Mouse (Mus musculus): ENCODE results near the gene Tyw1.
A peak's percentile ranks its signal among the peaks of the same experiment; 100 is the strongest.
"Not testable (repeated sequence)": the region's sequence is repeated elsewhere in the genome, so short reads cannot be mapped to it uniquely, and the experiment has no call there.

Gene Tyw1

DNA sequence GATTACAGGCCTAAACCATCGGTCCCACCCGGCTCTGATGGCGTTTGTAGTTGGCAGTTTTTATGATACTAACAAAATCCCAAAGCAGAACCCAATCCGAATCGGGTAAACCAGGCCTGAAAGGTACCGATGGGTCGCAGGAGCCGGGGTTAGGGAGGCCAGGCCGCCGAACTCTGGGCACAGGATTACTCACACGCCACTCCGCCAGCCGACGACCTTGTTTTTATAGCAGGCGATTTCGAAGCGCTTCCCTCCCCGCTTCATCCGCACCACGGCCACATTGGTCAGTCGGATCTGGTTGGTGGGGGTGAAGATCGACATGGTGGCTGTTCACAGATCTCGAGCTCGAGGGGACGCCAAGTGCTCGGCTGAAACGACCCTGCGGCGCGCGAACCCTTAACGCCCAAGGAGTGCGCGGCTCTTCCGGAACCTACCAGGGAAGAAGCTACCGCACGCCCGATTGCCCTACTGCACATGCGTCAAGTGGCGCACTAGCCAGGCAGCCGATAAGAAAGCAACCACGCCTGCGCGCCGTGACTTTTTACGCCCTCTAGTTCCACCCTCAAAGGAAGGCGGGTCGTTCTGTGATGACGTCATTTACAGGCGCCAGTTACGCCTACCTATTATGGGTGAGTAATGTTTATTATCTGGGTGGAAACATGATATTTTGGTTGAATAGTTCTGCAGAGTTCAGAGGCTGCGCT is at the start of gene Tyw1, which contains the start of gene Sbds:
Tyw1 (plus strand) TSS at position 603 of the 704 bp plus-strand sequence.
Sbds (minus strand) TSS at position 514 of the 704 bp plus-strand sequence.
- peak; percentile 99 for DNase-seq

DNA sequence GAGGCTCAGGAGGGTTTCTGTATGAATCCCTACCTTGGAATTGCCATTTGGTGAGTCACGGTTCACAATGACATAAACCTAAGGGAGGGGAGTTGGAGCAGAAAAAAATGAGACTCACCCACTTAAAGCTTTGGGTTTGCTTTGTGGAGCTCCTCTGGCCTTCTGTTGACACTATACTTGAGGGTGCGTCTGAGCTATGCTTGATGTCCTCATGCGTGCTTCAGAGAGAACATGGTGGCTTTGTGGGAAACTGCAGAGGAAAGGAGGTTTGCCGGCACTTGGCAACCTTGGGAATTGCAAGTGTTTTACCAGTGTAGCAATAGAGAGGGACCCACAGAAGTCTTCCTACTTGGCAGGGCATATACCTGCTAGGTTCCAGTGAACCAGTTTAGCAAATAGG is 48.1 kb upstream of the Tyw1 start:
- DNase-seq, result no peak

DNA sequence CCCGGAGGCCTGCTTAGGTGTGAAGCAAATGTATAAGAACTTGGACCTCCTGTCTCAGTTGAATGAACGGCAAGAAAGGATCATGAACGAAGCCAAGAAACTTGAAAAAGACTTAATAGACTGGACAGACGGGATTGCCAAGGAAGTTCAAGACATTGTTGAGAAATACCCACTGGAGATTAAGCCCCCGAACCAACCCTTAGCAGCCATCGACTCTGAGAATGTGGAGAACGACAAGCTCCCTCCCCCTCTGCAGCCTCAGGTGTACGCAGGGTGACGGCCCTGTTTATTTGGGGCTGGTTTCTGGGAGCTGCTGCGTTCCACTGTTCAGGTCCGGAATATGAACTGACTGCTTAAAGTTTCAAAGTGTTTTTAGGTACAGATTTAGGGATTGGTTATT is 42.5 kb upstream of the Tyw1 start:
- DNase-seq, result no peak

DNA sequence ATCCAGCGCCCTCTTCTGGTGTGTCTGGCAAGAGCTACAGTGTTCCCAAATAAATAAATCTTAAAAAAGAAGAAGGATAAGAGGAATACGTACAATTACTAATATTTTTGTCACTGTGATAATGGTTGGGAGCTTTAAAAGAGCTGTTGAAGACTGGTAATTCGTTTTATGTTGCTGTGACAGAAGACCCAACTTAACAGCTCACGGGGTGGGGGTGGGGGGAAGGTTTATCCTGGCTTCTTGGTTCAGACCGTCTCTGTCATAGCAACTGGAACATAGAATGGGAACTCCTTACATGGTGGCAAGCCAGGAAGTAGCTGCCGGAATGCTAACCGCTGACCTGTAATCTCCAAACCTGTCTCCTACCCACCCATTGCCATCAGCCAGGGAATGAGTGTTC is 38.6 kb upstream of the Tyw1 start, which contains the start of gene Tmem248:
Tmem248 (plus strand) TSS at position 301 of the 400 bp plus-strand sequence.
- DNase-seq, result no peak

DNA sequence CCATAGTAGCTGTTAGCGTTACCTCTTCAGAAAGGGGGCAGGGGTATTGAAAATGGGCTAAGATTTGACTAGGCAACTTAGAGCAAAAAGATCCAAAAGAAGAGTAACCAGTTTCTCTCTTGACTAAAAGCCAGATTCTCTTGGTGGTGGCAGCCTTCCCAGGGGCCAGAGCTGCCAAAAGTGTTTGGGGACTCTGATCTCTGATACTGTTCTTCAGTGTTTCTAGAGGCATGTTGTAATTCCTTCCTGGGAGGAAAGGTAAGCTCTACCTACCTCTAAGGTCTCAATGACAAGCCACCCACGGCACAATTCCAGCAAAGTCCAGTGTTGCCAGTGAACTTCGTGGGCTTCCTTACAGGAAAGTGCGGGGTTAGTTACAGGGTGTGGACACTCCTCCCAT is 38.0 kb upstream of the Tyw1 start:
- DNase-seq, result no peak

DNA sequence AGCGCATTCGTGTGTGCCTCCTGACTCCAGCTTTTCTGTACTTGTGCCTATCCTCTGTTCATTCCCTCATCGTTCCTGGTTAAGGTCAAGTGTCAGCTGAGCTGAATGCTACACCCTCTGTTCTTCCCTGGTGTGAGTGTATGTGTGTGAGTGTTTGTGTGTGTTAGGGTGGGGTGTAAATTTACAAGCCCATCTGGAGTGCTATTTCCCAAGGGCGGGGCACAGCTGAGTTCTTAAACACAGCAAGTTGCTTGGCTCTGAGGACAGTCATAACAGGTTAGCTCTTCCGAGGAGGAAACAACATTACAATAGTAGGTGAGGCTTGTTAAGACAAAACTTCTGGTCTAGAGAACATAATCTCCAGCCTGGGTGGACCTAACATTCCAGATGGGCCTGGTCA is 37.1 kb upstream of the Tyw1 start:
- no peak for DNase-seq

DNA sequence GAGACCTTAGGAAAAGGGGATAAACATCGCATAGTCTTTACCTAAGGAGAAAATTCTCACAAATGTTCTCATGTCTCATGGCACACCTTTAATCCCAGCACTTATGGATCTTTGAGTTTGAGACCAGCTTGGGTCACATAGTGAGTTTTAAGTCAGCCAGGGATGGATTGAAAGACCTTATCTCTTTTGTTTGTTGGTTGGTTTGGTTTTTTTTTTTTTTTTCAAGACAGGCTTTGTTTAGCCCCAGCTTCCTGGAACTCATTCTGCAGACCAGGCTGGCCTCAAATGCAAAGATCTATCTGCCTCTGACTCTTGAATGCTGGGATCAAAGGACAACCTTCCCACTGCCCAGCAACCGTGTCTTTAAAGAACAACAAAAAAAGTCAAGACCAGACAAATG is 34.1 kb upstream of the Tyw1 start:
- no peak for DNase-seq

DNA sequence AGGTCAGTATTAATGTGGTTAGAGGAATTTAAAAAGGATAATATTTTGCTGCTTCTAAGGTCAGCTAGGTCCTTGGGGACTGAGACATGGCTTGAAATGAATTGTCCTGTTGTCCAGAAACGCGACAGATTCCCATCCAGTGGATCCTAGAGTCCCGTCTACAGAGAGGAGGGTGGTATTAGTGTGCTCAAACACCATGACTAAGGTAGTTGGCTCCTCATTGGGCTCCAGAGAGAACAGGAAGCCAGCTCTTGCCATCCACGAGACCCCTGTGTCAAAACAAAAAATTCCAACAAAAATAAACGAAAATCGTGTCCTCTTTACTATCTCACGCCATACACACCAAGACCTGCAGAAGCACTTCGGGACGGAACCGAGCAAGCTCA is 33.7 kb upstream of the Tyw1 start:
- no peak for DNase-seq

DNA sequence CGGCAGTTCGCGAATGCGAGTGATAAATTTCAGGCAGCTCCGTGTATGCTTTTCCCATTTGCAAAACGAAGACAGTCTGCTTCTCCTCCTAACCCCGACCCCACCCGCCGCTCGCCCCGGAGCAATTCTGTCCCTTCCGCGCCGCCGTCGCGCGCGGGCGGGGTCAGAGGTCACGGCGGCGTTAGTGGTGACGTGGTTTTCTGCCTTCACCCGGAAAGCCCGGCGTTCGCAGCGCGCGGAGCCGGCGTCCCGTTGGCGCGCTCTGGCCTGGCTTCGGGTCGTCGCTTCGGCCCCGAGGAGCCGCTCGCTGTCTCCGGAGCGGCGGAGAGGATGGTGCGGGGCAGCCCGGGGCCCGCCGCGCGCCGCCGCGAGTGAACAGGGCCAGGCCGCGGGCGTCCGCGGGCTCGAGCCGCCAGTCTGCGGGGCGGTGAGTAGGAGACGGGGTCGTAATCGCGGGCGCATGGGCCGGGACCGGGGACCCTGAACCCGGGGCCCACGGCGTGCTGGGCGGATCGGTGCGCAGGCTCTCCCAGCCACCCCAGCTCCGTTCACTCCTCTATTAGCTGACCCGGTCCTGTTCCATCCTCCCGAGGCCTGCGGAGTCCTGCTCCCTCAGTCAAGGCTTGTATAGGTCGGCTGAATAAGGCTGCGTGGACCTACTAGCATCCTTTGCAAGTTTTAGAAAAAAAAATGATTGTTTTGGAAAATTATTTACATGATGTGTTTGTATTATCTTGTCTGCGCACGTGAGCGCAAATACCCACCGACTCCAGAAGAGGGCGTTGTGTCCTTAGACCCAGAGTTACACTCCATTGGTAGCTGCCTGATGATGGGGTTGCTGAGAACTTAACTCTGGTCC is 33.0 kb upstream of the Tyw1 start:
- DNase-seq, result peak; percentile 93

DNA sequence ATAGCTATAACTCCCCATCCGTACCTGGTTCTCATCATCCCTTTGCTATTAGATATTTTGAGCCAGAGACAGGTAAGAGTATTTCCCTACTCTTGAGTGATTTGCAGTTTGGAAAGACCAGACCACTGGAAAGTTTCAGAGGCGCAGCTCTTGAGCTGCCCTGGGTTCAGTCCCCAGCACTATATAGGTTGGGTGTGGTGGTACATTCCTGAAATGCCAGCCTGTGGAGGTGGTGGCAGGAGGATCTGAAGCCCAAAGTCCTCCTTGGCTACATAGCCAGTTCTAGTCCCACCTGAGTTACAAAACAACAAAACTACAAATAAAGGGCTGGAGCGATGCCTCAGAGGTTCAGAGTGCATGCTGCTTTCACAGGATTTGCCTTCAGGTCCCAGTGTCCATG is 28.6 kb upstream of the Tyw1 start:
- no peak for DNase-seq

DNA sequence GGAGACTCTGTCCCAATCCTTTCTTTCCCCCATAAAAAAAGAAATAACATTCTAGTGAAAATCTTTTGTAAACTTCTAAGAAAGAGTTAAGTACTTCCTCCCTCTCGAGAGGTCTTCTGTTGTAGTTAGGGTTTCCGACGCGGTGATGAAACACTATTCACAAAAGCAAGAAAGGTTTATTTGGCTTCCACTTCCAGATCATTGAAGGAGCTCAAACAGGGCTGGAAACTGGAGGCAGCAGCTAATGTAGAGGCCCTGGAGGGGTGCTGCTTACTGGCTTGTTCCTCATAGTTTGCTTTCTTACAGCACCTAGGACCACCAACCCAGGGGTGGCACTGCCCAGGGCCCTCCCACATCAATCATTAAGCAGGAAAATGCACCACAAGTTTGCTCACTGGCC is 27.3 kb upstream of the Tyw1 start:
- DNase-seq, result no peak

DNA sequence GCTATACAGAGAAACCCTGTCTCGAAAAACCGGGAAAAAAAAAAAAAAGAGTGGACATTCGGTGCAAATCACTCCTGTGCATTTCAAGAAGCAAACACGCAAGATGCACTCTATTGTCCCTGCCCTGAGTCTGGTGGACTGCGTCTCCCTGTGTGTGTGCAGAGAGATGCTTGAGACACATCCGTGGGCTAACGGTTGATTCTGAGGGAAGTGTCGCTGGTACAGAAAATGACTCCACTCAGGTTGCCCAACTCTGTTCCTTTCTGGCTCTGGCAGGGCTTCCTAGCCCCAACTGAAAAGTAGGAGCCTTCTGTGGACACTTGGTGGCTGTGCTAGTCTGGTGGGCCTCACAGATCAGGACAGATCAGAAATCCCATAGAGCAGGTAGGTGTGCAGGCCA is 19.1 kb upstream of the Tyw1 start:
- DNase-seq, result no peak

DNA sequence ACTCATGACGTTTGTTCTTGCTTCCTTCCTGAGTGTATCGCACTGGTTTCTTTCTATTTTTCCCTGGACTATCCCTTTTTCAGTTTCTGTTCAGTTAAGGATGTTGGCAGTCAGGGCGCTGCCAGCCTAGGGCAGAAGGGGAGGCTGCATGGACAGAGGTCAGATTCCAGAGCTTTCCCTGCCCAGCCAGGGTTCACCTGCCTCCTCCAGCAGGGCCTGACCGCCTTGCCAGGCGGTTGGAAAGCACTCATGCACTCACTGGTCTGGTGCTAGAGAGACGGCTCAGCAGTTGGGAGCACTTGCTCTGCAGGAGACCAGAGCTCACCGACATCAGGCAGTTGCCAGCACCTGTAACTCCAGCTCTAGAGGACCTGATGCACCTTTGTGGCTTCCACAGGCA is 16.2 kb upstream of the Tyw1 start:
- DNase-seq, result no peak

DNA sequence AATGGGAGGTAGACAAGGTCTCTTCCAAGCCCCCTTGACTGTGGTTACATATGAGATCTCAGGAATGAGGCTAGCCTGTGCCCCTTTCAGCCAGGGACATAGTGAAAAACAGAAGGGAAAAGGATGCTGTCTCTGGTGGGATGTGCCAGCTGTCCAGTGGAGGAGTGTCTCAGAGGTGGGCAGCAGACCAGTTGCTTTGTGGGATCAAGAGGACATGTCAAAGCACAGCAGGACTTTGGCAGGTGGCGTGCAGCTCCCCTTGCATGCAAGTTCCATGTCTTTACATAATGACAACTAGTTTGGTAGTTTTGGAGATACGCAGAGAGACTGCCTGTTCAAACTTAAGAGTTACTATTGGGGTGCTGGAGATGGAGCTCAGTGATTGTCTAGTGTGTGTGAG is 15.6 kb upstream of the Tyw1 start:
- no peak for DNase-seq

DNA sequence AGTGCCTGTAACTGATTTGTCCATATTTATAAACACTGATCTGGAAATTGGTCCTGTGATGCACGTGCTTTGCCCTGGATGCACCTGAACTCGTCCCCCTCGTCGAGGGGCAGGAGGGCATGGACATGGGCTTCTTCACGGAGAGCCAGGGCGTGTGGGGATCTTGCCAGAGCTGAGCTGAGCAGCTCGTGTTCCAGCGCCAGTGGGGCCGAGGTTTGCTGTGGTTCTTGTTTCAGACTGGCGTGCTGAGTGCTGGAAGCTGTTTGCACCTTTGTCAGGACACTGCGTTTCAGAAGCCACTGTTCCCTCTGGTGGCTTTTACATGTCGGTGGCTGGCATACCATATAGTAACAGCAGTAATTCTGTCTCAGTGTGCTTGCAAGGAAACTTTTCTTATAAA is 14.0 kb upstream of the Tyw1 start:
- DNase-seq, result no peak

DNA sequence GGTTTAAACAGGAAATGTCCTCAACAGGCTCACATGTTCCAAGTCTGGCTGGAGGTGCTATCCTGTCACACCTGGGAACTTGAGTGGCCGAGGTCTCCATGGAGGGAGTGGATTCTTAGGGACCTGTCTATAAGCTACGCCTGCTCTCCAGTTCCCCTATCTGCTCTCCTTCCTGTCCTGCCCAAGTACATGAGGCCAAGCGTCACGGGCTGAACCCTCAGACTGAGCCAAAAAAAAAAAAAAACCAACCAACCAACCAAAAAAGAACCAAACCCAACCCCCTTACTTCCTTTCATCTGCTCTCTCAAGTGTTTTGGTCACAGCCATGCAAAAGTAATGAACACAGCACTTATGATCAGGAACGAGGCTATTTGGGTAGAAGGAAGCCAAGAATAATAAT is 7.6 kb upstream of the Tyw1 start:
- no peak for DNase-seq

DNA sequence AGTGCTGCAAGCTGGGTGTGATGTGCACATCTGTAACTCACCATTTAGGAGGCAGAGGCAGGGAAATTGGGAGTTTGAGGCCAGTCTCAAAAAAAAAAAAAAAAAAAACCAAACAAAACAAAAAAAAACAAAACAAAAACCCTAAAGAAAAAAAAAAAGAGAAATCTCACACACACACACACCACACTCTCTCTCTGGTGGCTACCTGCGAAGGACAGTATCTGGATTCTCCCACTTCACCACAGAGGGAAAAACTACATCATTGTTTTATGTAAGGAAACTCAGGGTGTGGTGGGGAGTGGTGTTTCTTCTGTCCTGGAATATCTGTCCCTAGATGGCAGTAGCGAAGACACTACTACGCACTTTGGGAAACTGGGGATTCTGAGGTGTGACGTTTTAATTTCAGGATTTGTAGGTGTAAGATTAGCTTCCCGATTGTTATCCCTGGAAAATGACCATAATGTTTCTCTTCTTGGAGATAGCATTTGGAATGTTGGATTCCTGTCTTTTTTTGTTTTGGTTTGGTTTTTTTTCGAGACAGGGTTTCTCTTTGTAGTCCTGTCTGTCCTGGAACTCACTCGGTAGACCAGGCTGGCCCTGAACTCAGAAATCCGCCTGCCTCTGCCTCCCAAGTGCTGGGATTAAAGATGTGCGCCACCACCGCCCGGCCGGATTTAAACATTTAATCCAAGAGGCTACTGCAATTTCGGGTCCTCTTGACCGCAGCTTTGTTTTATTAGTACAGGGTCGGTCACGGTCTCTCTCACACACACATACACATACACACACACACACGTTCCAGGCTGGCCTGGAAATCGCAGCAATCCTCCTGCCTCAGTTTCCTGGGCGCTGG is 1.0 kb upstream of the Tyw1 start:
- DNase-seq, result peak; percentile 17

DNA sequence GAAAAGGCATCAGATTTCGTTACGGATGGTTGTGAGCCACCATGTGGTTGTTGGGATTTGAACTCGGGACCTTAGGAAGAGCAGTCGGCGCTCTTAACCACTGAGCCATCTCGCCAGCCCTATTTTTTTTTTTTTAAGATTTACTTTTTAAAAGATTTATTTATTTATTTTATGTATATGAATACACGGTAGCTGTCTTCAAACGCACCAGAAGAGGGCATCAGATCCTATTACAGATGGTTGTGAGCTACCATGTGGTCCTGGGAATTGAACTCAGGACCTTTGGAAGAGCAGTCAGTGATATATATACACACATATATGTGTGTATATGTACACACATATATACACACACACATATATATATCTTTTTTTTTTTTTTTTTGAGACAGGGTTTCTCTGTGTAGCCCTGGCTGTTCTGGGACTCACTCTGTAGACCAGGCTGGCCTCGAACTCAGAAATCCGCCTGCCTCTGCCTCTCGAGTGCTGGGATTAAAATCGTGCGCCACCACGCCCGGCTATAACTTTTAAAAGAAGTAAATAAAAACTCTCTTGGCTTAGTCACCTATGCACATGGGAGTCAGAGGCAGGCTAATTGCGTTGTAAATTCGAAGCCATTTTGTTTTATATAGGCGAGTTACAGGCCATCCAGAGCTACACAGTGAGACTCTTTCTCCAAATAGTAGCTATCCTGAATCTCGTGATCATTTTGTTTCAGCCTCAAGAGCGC is 543 bp downstream of the Tyw1 start:
- DNase-seq, result not testable (repeated sequence)

DNA sequence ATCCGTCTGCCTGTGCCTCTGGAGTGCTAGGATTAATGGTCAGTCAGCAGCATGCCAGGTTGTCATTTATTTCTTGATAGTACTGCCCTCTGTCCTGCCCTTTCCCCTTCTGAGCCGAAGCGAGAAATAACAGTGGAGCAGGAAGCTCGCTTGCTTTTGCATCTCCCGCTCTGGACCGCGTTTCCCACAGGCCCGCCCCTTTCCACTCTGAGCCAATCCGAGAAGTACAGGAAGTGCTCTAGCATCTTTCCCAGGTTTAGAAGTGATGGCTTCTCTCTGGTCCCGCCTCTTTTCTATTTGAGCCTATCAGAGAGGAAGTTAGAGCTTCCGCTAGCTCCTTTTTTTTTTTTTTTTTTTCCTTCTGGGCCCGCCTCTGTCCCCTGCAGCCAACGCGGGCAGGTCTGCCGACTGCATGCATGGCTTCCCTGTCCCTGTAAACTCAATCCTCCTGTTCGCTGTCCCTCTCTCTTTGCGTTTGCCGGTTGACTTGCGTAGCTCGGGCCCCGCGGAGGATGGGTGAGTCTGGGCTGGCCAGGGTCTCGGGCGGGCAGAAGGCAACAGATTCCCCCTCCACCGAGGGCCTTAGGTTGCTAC is 1.4 kb downstream of the Tyw1 start:
- DNase-seq, result peak; percentile 94

DNA sequence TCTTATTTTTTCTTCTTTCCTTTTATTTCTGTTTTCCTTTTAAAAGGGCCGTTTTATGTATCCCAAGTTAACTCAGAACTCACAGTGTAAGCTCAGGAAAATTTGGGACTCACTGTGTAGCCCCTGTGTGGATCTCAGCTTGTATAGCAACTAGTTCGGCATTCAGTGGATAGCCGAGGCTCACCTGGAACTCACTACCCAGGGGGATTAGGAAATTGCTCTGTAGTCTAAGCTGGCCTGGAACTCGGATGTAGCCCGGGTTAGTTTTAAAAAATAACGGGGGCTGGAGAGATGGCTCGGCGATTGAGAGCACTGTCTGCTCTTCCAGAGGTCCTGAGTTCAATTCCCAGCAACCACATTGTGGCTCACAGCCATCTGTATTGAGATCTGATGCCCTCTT is 1.9 kb downstream of the Tyw1 start:
- DNase-seq, result no peak

DNA sequence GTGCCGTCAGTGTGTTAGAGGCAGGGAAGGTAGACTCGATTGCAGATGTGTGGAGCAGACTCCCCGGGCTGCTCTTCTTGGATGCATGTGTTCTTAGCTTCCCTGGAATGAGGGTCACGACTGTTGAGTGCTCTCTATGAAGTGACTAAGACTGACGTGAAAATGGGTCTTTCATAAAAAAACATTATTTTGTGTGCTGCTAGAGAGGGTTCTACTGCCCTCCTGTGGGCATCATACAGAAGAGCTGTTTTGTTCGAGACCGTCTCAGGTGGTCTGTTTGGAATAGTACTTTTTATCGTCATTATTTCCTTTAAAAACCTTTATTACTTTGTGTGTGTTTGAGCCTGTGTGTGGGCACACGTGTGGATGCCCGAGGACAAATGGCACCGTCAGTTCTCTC is 8.0 kb downstream of the Tyw1 start:
- DNase-seq, result no peak

DNA sequence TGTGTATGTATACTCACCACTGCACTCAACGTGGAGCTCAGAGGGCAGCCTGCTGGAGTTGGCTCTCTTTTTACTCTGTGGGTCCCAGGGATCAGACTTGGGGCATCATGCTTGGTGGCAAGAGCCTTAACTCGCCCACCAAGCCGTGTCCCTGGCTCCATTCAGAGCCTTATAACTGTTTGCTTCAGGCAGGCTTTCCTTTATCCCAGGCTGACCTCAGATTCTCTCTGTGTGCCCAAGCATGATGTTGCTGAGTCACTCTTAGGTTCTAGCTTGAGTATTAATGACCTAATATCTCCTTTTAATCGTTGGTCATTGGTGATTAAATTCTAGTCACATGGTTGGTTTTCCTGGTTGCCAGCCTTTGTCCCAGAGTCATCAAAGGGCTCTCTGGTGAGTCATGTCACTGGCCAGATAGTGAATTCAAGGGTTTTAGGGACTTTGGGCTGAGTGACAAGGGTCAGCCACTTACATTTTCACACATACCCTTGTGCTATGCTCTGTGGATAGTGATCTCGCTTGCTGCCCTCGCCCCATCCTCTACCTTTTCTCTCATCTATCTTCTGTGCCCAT is 9.1 kb downstream of the Tyw1 start:
- no peak for DNase-seq
